ENCODE assay signal across 9 mouse cellular contexts in the genomic region with DNA sequence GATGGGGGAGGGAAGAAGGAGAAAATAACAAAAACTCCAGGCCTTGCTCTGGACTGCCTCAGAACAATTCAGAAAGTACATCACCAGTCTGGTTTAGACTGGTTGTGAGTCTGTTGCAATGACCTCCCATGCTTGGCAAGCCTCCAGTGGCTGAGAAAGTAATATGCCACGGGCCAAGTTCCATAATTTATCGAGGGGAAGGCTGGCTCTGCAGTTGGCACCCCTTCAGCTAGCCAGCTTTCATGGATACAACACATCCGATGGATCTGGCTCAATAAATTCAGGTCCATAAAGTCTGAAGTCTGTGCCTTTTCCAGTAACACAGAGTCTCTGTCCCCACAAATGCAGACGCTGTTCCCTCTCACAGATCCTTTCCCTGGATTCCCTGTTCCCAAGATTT. TPM values are rescaled to one million over a fixed set of nuclear protein-coding genes. Genes with fewer than 3 reads are reported as not detected.
DNase-seq lines count a peak whose midpoint lies in the region; ATAC-seq and TF ChIP-seq lines count a peak whose summit lies in the region.
"Had no signal": no experiment of that assay in that cellular context is flagged by ENCODE, and none has a peak within 500 bp of the region (broad histone marks: within the 10 kb centered on the region; RNA-seq: fewer than 3 reads in every experiment).

No protein-coding gene starts in this region.

- DNase-seq in heart, adult 18-20 months: peak; percentile 60 to 62
- DNase-seq in adrenal gland, postnatal 14 days: peak; percentile 94
- peak; percentile 59 for DNase-seq in gastrocnemius, adult 2 months
- DNase-seq in kidney, adult 9 months: peak; percentile 90
- DNase-seq in lung, postnatal 0 days (ENCODE audit: low spot score): peak; percentile 89
- DNase-seq in skeletal muscle tissue, adult 2 months (ENCODE audit: low read depth, low spot score): peak; percentile 48
- no peak for DNase-seq in spleen, postnatal 4 days (ENCODE audit: low spot score in 2 of 2)

- no peak overlapping the region for H3K4me3 ChIP-seq in heart, embryonic 11.5 days (ENCODE audit: low read depth, low read length)
- H3K4me3 ChIP-seq in gastrocnemius, adult 2 months: no peak overlapping the region
- no peak overlapping the region for H3K4me3 ChIP-seq in lung, postnatal 0 days (ENCODE audit: low read depth, low read length)
- H3K4me3 ChIP-seq: erythroblast, embryonic 14.5 days had no signal

- no peak for TF ChIP-seq EP300 in lung, postnatal 0 days (IDR thresholded peaks at IDR 0.05)

- no peak for TF ChIP-seq CTCF in gastrocnemius, adult 2 months (IDR thresholded peaks at IDR 0.05)
- no peak for TF ChIP-seq CTCF in lung, postnatal 0 days (IDR thresholded peaks at IDR 0.05)

- H3K27me3 ChIP-seq in heart, embryonic 11.5 days (ENCODE audit: control insufficient read depth, insufficient read depth, low read length): no peaks in the 10 kb centered on the region
- no peaks in the 10 kb centered on the region for H3K27me3 ChIP-seq in lung, postnatal 0 days (replicated peaks; ENCODE audit: insufficient read depth, low read length)

- intact Hi-C loops in gastrocnemius, adult 2 months (cut with DNase I): no loop called here

- H3K36me3 ChIP-seq in heart, embryonic 11.5 days (ENCODE audit: control insufficient read depth, insufficient read depth, low read length): no peaks in the 10 kb centered on the region
- no peaks in the 10 kb centered on the region for H3K36me3 ChIP-seq in lung, postnatal 0 days (ENCODE audit: insufficient read depth, low read length)

- 63% methylated on average over 4 of the region's 4 CpGs for WGBS in heart, embryonic 11.5 days (ENCODE audit: insufficient replicate concordance)
- WGBS in lung, postnatal 0 days: 20% methylated on average over 4 of the region's 4 CpGs

- H3K9ac ChIP-seq in heart, embryonic 11.5 days (ENCODE audit: low read depth, low read length): no peak overlapping the region
- no peak overlapping the region for H3K9ac ChIP-seq in lung, postnatal 0 days (replicated peaks; ENCODE audit: low read depth)

- no peak for ATAC-seq in heart, embryonic 11.5 days (replicated peaks; ENCODE audit: insufficient number of reproducible peaks, low FRiP score, low TSS enrichment)
- ATAC-seq in lung, postnatal 0 days: peak; percentile 83

- H3K4me1 ChIP-seq in heart, embryonic 11.5 days (ENCODE audit: control insufficient read depth, insufficient read depth, low read length): peaks cover 2% of the 10 kb centered on the region; the same call in 1 of the 2 replicates
- no peaks in the 10 kb centered on the region for H3K4me1 ChIP-seq in lung, postnatal 0 days (ENCODE audit: insufficient read depth, low read depth, low read length)

- no peak overlapping the region for H3K27ac ChIP-seq in heart, embryonic 11.5 days (ENCODE audit: low read depth, low read length)
- H3K27ac ChIP-seq in gastrocnemius, adult 2 months: no peak overlapping the region
- no peak overlapping the region for H3K27ac ChIP-seq in lung, postnatal 0 days (ENCODE audit: low read length)

- no peak overlapping the region for H3K4me2 ChIP-seq in heart, embryonic 11.5 days
- no peak overlapping the region for H3K4me2 ChIP-seq in lung, postnatal 0 days (replicated peaks; ENCODE audit: low read depth, low read length)

- H3K9me3 ChIP-seq in heart, embryonic 11.5 days (replicated peaks; ENCODE audit: control insufficient read depth, low read length): no peaks in the 10 kb centered on the region
- no peaks in the 10 kb centered on the region for H3K9me3 ChIP-seq in lung, postnatal 0 days (ENCODE audit: low read length)

RNA-seq across cellular contexts. Expression of a gene that starts 34.8 kb away (rescaled TPM):
- 10 to 100 TPM; 36.4 to 39.4 TPM for total RNA-seq in heart, adult 18-20 months (2021)
- 27.4 and 28.3 TPM in 2 replicates for polyA plus RNA-seq in heart, embryonic 11.5 days (2014; fragmentation: Nextera tagmentation; extraction: Ambion mirVana)
- 26.1 and 32.7 TPM in 2 replicates for total RNA-seq in adrenal gland, postnatal 14 days (2021)
- total RNA-seq in gastrocnemius, adult 2 months (2021): 10 to 100 TPM; 15.0 to 15.3 TPM
- polyA plus RNA-seq in lung, postnatal 0 days (2015; fragmentation: Nextera tagmentation; extraction: Ambion mirVana): 5.7 and 9.3 TPM in 2 replicates

RNA-seq across cellular contexts. Expression of a gene that starts 40.1 kb away (rescaled TPM):
- total RNA-seq in heart, adult 18-20 months (2021): 10 to 100 TPM; 21.0 to 23.5 TPM
- polyA plus RNA-seq in heart, embryonic 11.5 days (2014; fragmentation: Nextera tagmentation; extraction: Ambion mirVana): 31.0 and 34.0 TPM in 2 replicates
- total RNA-seq in adrenal gland, postnatal 14 days (2021): 34.1 and 35.6 TPM in 2 replicates
- total RNA-seq in gastrocnemius, adult 2 months (2021): 10 to 100 TPM in 1 of 2 experiments, 1 to 10 TPM in 1; 9.8 to 13.0 TPM
- 27.4 and 31.5 TPM in 2 replicates for polyA plus RNA-seq in lung, postnatal 0 days (2015; fragmentation: Nextera tagmentation; extraction: Ambion mirVana)

Comparison
In these comparisons a context has a peak if more than half of its experiments do, and no peak if none do; other contexts are left out.
1. DNase-seq: peak in heart, adult 18-20 months (2 of 2), adrenal gland, postnatal 14 days (single experiment), gastrocnemius, adult 2 months (single experiment), kidney, adult 9 months (single experiment), lung, postnatal 0 days (single experiment) and skeletal muscle tissue, adult 2 months (single experiment); none in spleen, postnatal 4 days (0 of 2).